Mouse (Mus musculus): ENCODE results near the gene Ccl9.
"Not testable (repeated sequence)": the region's sequence is repeated elsewhere in the genome, so short reads cannot be mapped to it uniquely, and the experiment has no call there.

Ccl9 gene

DNA sequence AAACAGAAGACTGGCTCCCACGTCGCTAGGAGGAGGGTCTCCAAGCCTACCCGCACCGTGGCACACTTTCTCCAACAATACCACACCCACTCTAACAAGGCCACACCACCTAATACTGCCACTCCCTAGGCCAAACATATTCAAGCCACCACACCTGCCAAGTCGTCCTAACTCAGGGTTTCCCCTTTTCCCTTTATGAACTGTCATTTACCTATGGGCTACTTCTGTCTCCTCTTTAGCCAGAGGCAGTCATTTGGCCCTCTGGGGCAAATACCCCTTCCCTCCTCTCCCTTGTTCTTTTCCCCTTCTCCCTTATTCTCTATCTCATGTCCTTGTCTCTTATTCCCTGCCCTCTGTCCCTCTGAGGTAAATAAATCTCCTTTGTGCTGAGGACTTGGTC is 26.8 kb downstream of the Ccl9 start:
- in situ Hi-C loops (cut with MboI; ENCODE audit: low pct_unique_long_range_greater_than_20kb in 1 of 2, low sequenced_read_pairs in 2 of 2, unreplicated experiment in 1 of 2) = no loop called here

DNA sequence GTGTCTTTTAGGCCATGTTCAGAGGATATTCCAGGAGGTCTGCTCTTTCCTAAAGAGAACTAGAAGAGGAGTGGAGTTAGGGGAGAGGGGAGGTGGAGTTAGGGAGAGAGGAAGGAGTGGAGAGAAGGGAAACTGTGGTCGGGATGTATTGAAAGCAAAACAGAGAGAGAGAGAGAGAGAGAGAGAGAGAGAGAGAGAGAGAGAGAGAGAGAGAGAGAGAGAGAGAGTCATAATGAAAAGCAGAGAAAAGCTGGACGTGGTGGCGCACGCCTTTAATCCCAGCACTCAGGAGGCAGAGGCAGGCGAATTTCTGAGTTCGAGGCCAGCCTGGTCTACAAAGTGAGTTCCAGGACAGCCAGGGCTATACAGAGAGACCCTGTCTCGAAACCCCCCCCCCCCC is 27.4 kb downstream of the Ccl9 start:
- in situ Hi-C loops (cut with MboI; ENCODE audit: low pct_unique_long_range_greater_than_20kb in 1 of 2, low sequenced_read_pairs in 2 of 2, unreplicated experiment in 1 of 2) = not testable (repeated sequence)

- in situ Hi-C loops (cut with MboI; ENCODE audit: low pct_unique_long_range_greater_than_20kb in 1 of 2, low sequenced_read_pairs in 2 of 2, unreplicated experiment in 1 of 2) = no loop called here
These were observed 28.2 kb downstream of the Ccl9 start for GRCm38 (mm10) chr11:83550186-83550632.

- in situ Hi-C loops (cut with MboI; ENCODE audit: low pct_unique_long_range_greater_than_20kb in 1 of 2, low sequenced_read_pairs in 2 of 2, unreplicated experiment in 1 of 2) = no loop called here
These were observed 34.2 kb downstream of the Ccl9 start for GRCm38 (mm10) chr11:83544214-83544613.

DNA sequence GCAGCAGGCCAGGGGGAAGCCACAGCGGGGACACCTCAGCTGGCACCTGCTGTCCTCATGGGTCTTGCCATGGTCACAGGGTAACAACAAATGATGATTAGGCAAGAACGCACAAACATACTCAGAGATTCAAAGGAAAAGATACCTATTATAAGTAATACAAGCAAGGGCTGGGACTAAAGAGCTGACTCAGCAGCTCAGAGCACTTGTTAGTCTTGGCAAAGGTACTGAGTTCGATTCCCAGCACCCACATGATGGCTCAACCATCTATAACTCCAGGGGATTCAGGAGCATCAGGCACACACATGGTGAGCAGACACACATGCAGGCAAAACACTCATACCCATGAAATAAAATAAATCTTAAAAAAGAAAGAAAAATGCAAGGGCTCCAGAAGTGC is 37.0 kb downstream of the Ccl9 start:
- in situ Hi-C loops (cut with MboI; ENCODE audit: low pct_unique_long_range_greater_than_20kb in 1 of 2, low sequenced_read_pairs in 2 of 2, unreplicated experiment in 1 of 2) = no loop called here

DNA sequence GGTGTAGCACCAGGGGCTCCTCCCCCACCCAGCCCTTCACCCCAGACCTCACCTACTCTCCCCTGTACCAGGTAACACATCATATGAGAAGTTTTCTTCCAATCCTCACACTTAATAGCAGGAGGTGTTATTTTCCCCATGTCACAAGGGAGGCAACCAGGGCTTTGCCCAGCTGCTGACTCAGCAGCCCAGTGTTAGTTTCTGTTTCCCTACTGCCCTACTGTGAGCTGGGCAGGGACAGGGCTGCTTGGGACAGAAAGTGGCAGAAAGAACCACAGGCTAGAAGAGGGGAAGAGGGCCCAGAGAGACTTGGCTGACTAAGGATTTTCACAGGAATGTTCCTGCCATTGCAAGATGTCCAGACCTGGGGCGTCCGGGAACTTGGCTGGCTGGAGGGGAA is 37.5 kb downstream of the Ccl9 start:
- in situ Hi-C loops (cut with MboI; ENCODE audit: low pct_unique_long_range_greater_than_20kb in 1 of 2, low sequenced_read_pairs in 2 of 2, unreplicated experiment in 1 of 2) = no loop called here

- in situ Hi-C loops (cut with MboI; ENCODE audit: low pct_unique_long_range_greater_than_20kb in 1 of 2, low sequenced_read_pairs in 2 of 2, unreplicated experiment in 1 of 2) = no loop called here
These were observed 39.6 kb downstream of the Ccl9 start for GRCm38 (mm10) chr11:83538705-83539314.

- in situ Hi-C loops (cut with MboI; ENCODE audit: low pct_unique_long_range_greater_than_20kb in 1 of 2, low sequenced_read_pairs in 2 of 2, unreplicated experiment in 1 of 2) = no loop called here
These were observed 41.6 kb downstream of the Ccl9 start for GRCm38 (mm10) chr11:83536831-83537230.

DNA sequence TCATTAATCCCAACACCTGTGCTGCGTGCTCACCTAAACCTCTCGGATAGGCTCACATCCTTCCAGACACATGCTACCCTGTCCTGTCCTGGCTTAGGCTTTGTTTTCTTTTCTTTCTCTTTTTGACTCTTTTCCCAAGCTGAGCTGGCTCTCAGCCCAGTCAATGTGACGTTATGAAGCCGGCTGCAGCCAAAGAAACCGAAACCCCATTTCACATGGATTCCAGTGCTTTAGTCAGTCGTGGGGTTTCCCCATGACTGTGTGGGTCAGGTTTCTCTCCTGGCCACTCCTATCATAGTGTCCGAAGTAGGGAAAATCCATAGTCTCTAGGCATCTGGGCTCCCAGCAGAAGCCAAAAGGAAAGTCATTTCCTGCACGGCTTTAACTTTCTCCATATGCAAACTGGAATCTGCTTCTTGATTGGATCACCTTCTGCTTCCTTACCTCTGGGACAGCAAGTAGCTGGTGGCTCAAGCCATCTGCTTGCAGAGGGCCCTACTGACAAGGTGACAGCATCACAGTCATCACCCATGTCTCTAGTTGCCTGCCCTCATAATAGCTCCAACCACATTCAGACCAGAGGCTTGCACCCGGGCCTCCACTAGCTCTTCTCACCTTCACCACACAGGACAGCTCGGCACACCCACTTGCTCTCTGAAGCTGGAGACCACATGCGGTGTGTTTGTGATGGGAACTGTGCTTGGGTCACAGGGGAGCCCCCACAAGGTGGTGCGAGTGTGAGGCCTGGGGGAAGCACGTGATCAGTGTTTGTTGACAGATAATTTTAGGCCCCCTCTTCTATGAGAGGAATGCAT is 43.6 kb downstream of the Ccl9 start:
- in situ Hi-C loops (cut with MboI; ENCODE audit: low pct_unique_long_range_greater_than_20kb in 1 of 2, low sequenced_read_pairs in 2 of 2, unreplicated experiment in 1 of 2) = no loop called here

- in situ Hi-C loops (cut with MboI; ENCODE audit: low pct_unique_long_range_greater_than_20kb in 1 of 2, low sequenced_read_pairs in 2 of 2, unreplicated experiment in 1 of 2) = no loop called here
These were observed 44.3 kb downstream of the Ccl9 start for GRCm38 (mm10) chr11:83534143-83534542.

DNA sequence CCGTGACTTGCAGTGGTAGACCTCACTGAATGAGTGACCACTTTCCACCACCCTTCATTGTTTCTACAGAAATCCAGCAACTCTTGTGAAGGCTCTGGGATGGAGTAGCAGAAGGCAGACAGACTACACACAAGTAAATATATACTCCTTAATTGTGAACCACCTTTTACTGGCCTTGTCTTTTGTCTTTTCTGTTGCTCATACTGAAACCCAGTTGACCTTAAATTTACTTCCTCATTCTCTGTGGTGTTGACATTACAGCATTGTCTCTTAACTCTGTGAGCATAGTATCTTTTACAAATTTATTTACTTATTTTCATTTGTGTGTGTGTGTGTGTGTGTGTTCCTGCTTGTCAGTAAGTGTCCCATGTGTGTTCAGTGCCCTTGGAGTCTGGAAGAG is 45.2 kb downstream of the Ccl9 start:
- in situ Hi-C loops (cut with MboI; ENCODE audit: low pct_unique_long_range_greater_than_20kb in 1 of 2, low sequenced_read_pairs in 2 of 2, unreplicated experiment in 1 of 2) = no loop called here

- in situ Hi-C loops (cut with MboI; ENCODE audit: low pct_unique_long_range_greater_than_20kb in 1 of 2, low sequenced_read_pairs in 2 of 2, unreplicated experiment in 1 of 2) = no loop called here
These were observed 48.1 kb downstream of the Ccl9 start, which contains the start of gene Ccl5 for GRCm38 (mm10) chr11:83530360-83530759. Ccl5 (minus strand) TSS chr11:83530518.

DNA sequence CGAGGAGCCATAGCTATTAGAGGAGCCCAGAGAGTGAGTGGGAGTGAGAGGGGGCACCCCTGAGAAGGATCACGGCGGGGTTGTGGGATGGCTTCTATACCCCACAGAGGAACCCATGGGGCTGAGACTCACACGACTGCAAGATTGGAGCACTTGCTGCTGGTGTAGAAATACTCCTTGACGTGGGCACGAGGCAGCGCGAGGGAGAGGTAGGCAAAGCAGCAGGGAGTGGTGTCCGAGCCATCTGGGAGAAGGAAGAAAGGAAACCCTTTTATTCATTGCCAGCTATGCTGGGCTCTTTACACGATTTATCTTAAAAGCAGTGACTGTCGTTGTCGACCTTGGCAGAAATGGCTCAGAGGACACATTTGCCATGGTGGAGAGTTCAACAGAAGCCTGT is 49.4 kb downstream of the Ccl9 start:
- in situ Hi-C loops (cut with MboI; ENCODE audit: low pct_unique_long_range_greater_than_20kb in 1 of 2, low sequenced_read_pairs in 2 of 2, unreplicated experiment in 1 of 2) = no loop called here
